Mouse (Mus musculus) limb, embryonic 11.5 days (tissue): Measurements from ENCODE around the gene D6Wsu163e. TPM values are rescaled to one million over a fixed set of nuclear protein-coding genes. Genes with fewer than 3 reads are reported as not detected.

Source experiments
- ATAC-seq: fragments of 200-750 bp; cut with Nextera tagmentation; 2 replicates; pipeline ENCODE4 v1.8.0; 2017; ENCODE audit warnings: low read depth; ENCODE audit not compliant: insufficient number of reproducible peaks, low FRiP score, low TSS enrichment
- DNase-seq: peaks from one replicate; pipeline ENCODE4 v3.0.0-alpha.2; 2015; ENCODE audit warnings: low spot score
- H3K27ac ChIP-seq: fragments of 300-500 bp; sonication (generic); replicated peaks from 2 replicates; pipeline ENCODE4 v1.5.1; 2014; ENCODE audit warnings: low read depth, mild to moderate bottlenecking, low read length
- H3K27me3 ChIP-seq: fragments of 300-500 bp; sonication (generic); 2 replicates; pipeline ENCODE4 v1.6.1; 2014; ENCODE audit warnings: mild to moderate bottlenecking, low read length, mixed read lengths; ENCODE audit not compliant: control insufficient read depth, insufficient read depth
- H3K36me3 ChIP-seq: fragments of 300-500 bp; sonication (generic); 2 replicates; pipeline ENCODE4 v1.6.1; 2014; ENCODE audit warnings: mild to moderate bottlenecking, low read length, moderate library complexity, mixed read lengths; ENCODE audit not compliant: control insufficient read depth, insufficient read depth
- H3K4me1 ChIP-seq: fragments of 300-500 bp; sonication (generic); 2 replicates; pipeline ENCODE4 v1.6.1; 2014; ENCODE audit warnings: low read length, mixed read lengths; ENCODE audit not compliant: control insufficient read depth, insufficient read depth
- H3K4me2 ChIP-seq: fragments of 300-500 bp; sonication (generic); 2 replicates; pipeline ENCODE4 v1.6.1; 2014; ENCODE audit warnings: low read depth, mild to moderate bottlenecking, moderate library complexity; ENCODE audit not compliant: severe bottlenecking
- H3K4me3 ChIP-seq: fragments of 300-500 bp; sonication (generic); 2 replicates; pipeline ENCODE4 v1.5.1; 2014; ENCODE audit warnings: low read depth, low read length
- H3K9ac ChIP-seq: fragments of 300-500 bp; sonication (generic); 2 replicates; pipeline ENCODE4 v1.6.1; 2014; ENCODE audit warnings: mild to moderate bottlenecking, low read length
- H3K9me3 ChIP-seq: fragments of 300-500 bp; sonication (generic); 2 replicates; pipeline ENCODE4 v1.6.1; 2016; ENCODE audit warnings: low read length; ENCODE audit not compliant: control insufficient read depth
- WGBS: fragments of 180-500 bp; shearing (Covaris S2); extraction: QIAGEN DNeasy Blood & Tissue Kit; methylation state at CpG from one replicate; pipeline ENCODE4 v1.1.7; 2014; 5-methylcytosine and 5-hydroxymethylcytosine counted together
- polyA plus RNA-seq: library from polyadenylated mRNA; unstranded; fragments of >200 nt; fragmentation: Nextera tagmentation; extraction: Ambion mirVana; gene quantifications from 2 replicates; pipeline ENCODE4 v1.2.1, GENCODE M21; 2014

D6Wsu163e gene
- polyA plus RNA-seq, 1 experiment from 2014 or later: 17.0 TPM

DNA sequence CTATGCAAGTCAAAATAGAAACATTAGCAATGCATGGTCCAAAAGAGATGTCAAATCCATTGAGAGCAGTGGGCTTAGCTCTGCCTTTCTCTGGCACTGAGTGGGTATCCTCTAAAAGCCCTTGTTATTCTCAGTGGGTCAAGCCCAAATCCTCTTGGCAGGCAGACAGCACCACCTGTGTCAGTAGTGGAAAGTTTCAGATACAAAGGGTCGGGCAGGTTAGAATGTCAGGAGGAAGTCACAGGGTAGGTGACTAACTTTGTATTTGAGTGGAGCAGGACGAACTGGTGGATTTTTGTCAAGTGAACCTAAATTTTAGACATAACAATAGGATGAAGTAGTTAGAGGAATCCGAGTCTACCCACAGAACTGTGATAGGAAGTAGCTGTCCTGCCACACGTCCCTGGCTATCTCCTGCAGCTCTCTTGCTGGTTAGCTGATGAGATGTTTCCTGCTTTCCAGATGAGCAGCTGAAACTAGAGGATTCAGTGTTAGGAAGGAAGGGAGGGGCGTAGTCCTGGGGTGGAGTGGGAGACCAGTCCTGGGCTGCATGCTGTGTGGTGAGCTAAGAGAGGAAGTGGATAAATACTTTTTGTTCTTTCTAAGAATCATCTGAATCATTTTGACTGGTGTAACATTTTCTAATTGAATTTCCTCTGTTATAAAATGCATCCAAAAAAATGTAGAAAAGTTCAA is 41.9 kb downstream of the D6Wsu163e start:
- DNase-seq (no peak), ATAC-seq (no peak)
- Histone ChIP-seq H3K9me3 (no peaks in the 10 kb centered on the region), H3K27me3 (no peaks in the 10 kb centered on the region), H3K4me2 (no peak overlapping the region), H3K9ac (no peak overlapping the region), H3K27ac (no peak overlapping the region), H3K4me3 (no peak overlapping the region), H3K4me1 (no peaks in the 10 kb centered on the region), H3K36me3 (no peaks in the 10 kb centered on the region)
- 67% methylated on average over 5 of the region's 5 CpGs for WGBS

DNA sequence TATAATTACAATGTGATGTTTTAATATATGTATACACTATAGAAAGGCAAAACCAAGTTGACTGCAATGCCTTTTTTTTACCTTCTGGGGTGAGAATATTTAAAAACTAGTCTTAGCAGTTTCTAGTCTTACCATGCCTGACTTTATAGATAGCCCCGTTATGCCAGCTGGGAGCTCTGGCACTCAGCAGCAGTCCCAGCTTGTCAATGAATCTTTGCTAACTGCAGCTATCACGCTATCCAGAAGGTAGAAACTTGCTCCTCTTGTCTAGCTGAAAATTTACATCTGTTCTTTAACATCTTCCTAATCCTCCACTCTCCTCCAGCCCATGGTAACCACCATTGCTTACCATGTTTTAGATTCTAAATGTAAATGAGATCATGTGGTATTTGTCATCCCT is 53.9 kb downstream of the D6Wsu163e start:
- Histone ChIP-seq H3K36me3 (no peaks in the 10 kb centered on the region), H3K27me3 (no peaks in the 10 kb centered on the region), H3K27ac (no peak overlapping the region), H3K4me1 (no peaks in the 10 kb centered on the region), H3K9me3 (no peaks in the 10 kb centered on the region), H3K4me2 (no peak overlapping the region), H3K4me3 (no peak overlapping the region), H3K9ac (no peak overlapping the region)
- DNase-seq (no peak), ATAC-seq (no peak)
- 63% methylated on average over 2 of the region's 2 CpGs for WGBS

DNA sequence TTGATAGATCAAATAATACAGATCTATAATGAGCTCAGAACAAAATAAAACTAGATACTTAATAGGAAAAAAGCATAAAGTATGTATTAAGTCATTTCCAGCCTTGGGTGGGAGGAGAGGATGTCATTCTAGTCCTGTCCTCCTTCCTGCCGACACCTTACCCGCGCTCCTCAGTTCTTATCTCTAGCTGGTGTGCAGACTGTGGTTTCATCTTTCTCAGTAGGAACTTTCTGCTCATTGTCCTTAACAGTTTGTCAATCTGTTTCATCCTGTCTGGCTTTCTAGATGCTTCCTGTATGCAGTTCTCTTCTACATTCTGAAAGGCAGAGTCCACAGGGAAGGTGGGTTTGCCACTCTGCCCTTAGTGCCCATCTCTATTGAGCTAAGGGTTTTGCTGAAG is 55.7 kb downstream of the D6Wsu163e start:
- Histone ChIP-seq H3K27ac (no peak overlapping the region), H3K4me2 (no peak overlapping the region), H3K36me3 (no peaks in the 10 kb centered on the region), H3K4me1 (no peaks in the 10 kb centered on the region), H3K9me3 (no peaks in the 10 kb centered on the region), H3K27me3 (no peaks in the 10 kb centered on the region), H3K4me3 (no peak overlapping the region), H3K9ac (no peak overlapping the region)
- ATAC-seq: no peak
- WGBS: 82% methylated on average over 3 of the region's 3 CpGs
- no peak for DNase-seq

DNA sequence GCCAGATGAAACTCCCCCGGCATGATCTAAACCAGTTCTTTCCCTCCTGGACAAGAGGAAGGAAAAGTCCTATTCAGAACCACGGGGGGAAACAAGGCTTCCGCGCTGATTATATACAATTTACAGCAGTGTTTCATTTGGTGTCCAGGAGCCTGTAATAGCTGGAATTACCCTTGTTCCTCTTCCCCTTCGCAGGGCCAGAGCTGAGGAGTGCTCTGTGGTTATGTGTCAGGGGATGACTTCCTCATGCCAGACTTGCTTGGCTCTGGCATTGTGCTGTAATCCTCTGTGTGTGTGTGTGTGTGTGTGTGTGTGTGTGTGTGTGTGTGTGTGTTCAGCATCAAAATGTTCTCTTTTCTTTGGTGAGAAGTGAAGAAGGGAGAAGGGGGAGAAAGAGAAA is 56.6 kb downstream of the D6Wsu163e start:
- H3K4me2 ChIP-seq: no peak overlapping the region
- DNase-seq (no peak), ATAC-seq (no peak)
- no peaks in the 10 kb centered on the region for H3K27me3 ChIP-seq
- 80% methylated on average over 5 of the region's 5 CpGs for WGBS
- no peak overlapping the region for H3K9ac ChIP-seq
- H3K4me3 ChIP-seq: no peak overlapping the region
- no peak overlapping the region for H3K27ac ChIP-seq
- H3K4me1 ChIP-seq: no peaks in the 10 kb centered on the region
- no peaks in the 10 kb centered on the region for H3K36me3 ChIP-seq
- H3K9me3 ChIP-seq: no peaks in the 10 kb centered on the region

DNA sequence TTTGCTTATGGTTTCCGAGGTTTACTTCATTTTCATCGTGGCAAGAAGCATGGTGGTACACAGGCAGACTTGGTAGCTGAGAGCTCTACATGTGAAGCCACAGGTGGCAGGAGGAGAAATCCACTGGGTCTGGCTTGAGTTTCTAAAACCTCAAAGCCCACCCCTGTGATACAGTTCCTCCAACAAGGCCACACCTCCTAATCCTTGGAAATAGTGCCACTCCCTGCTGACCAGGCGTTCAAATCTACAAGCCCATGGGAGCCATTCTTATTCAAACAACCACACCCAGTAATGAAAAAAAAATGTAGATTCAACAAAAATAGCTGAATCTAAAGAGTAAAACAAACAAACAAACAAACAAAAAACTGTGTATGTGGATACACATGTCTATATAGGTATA is 65.9 kb downstream of the D6Wsu163e start:
- no peak overlapping the region for H3K9ac ChIP-seq
- H3K4me2 ChIP-seq: no peak overlapping the region
- no peak overlapping the region for H3K4me3 ChIP-seq
- WGBS: 94% methylated on average over 3 of the region's 3 CpGs
- H3K27me3 ChIP-seq: no peaks in the 10 kb centered on the region
- DNase-seq (no peak), ATAC-seq (no peak)
- no peaks in the 10 kb centered on the region for H3K4me1 ChIP-seq
- H3K36me3 ChIP-seq: no peaks in the 10 kb centered on the region
- H3K9me3 ChIP-seq: no peaks in the 10 kb centered on the region
- H3K27ac ChIP-seq: no peak overlapping the region

DNA sequence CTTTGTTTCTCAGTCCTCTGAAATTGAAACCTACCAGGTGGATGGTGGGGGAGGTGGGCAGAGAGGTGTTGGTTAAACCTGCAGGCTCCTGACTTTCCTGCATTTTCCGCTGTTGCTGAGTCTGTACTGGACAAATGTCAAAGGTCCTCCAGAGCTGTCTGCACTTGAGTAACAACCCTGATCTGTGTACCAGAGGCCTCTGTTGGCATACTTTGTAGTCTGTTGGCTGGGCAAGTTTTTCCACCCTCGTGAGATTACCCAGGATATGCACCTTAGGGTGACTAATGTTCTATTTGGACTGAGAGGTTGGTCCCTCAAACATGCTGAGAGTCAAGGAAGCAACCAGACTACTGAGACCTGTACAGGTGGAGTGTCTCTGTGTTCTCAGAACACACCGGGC is 66.8 kb downstream of the D6Wsu163e start:
- no peak for ATAC-seq
- Histone ChIP-seq H3K9me3 (no peaks in the 10 kb centered on the region), H3K9ac (no peak overlapping the region), H3K27me3 (no peaks in the 10 kb centered on the region), H3K4me2 (no peak overlapping the region), H3K36me3 (no peaks in the 10 kb centered on the region), H3K4me1 (no peaks in the 10 kb centered on the region), H3K27ac (no peak overlapping the region), H3K4me3 (no peak overlapping the region)
- no peak for DNase-seq
- WGBS: 86% methylated on average over 3 of the region's 3 CpGs

DNA sequence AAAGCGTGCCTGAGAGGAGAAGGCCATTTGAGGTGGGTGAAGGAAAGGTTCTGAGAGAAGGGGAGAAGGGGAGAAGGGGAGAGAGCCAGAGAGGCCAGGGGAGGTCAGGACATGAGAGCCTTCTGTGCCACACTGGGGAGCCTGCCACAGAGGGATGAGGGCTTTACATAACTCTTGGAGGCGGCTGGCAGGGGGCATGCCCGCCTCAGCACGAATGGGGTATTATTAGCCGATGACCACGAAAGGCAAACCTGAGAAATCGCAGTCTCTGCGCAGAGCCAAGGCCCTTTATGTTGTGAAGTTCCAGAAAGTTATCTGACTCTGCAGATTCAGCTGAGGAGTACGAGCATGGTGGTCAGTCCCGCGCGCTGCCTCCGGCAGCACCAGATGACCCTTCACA is 70.3 kb downstream of the D6Wsu163e start:
- WGBS: 88% methylated on average over 13 of the region's 13 CpGs
- Histone ChIP-seq H3K27ac (no peak overlapping the region), H3K9me3 (no peaks in the 10 kb centered on the region), H3K4me2 (no peak overlapping the region), H3K4me1 (no peaks in the 10 kb centered on the region), H3K9ac (no peak overlapping the region), H3K27me3 (no peaks in the 10 kb centered on the region), H3K36me3 (no peaks in the 10 kb centered on the region), H3K4me3 (no peak overlapping the region)
- ATAC-seq (no peak), DNase-seq (no peak)

DNA sequence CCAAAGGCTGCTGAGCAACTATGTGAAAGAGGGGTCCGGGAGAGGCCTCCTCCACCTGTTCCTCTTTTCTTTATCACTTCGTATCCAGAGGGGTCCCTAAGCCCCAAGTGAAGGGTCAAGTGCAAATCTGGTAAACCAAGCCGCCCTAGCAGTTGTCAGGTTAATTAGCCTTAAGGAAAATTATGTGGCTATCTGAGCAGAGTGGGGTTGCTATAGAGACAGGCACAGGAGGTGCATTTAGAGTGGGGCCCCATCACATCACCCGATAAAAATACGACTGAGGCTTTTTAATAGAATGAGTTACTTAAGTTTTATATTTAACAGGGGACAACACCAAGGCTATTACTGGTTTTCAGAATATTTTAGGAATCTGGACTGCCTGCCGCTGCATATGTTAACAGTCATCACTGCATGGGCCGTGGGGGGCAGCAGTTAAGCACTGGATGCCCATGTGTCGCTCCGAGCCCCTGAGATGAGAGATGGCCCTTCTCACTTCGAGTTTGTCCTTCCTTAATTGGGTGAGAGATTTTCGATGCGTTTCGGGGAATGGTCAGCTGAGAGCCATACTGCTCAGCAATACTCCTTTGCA is 72.3 kb downstream of the D6Wsu163e start:
- Histone ChIP-seq H3K36me3 (no peaks in the 10 kb centered on the region), H3K27me3 (no peaks in the 10 kb centered on the region), H3K27ac (no peak overlapping the region), H3K4me1 (no peaks in the 10 kb centered on the region), H3K9ac (no peak overlapping the region), H3K4me3 (no peak overlapping the region), H3K9me3 (no peaks in the 10 kb centered on the region), H3K4me2 (no peak overlapping the region)
- 82% methylated on average over 13 of the region's 13 CpGs for whole genome bisulfite sequencing
- ATAC-seq (no peak), DNase-seq (no peak)
